Mouse (Mus musculus): Measurements from ENCODE around the gene Mrc2.

Gene Mrc2

GRCm38 (mm10) chr11:105390290-105390689, 97.8 kb downstream of the Mrc2 start:
- no peak for DNase-seq (ENCODE audit: low spot score)
